Mouse (Mus musculus): ENCODE data around the gene Cul5. TPM values are rescaled to one million over a fixed set of nuclear protein-coding genes. Genes with fewer than 3 reads are reported as not detected.

The Cul5 gene
- polyA plus RNA-seq, 1 experiment from 2014 or later = 33.1 TPM

DNA sequence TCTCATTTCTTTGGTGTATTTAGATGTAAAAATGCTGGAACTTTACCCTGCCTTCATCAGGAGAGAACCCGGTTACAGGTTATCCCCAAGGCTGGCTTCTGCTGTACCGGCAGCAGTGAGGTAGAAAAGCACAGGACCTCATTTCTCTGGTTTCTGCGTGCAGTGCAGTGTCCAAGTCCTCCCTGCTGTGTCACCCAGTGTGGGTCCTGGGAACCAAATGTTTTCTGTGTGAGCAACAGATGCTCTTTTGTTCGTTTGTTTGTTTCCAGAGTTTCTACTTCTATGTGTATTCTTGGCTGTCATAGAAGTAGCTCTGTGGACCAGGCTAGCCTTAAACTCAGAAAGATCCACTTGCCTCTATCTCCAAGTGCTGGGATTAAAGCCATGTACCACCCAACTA, 87.9 kb downstream of the Cul5 start:
- H3K27ac ChIP-seq (ENCODE audit: low read length) = no peak overlapping the region
- no peaks in the 10 kb centered on the region for H3K27me3 ChIP-seq (ENCODE audit: insufficient read depth, low read length)
- no peak overlapping the region for H3K4me3 ChIP-seq (ENCODE audit: low read length)
- H3K4me1 ChIP-seq (ENCODE audit: insufficient read depth, low read length) = no peaks in the 10 kb centered on the region
- no peak overlapping the region for H3K9ac ChIP-seq (replicated peaks; ENCODE audit: low read length)
- 91% methylated on average over 4 of the region's 4 CpGs for WGBS
- ATAC-seq (ENCODE audit: low FRiP score, low TSS enrichment) = no peak
- peaks cover 49% of the 10 kb centered on the region for H3K36me3 ChIP-seq (ENCODE audit: insufficient read depth, low read length)
- H3K4me2 ChIP-seq (replicated peaks; ENCODE audit: low read depth, low read length) = no peak overlapping the region
- no peaks in the 10 kb centered on the region for H3K9me3 ChIP-seq (ENCODE audit: low read length)

DNA sequence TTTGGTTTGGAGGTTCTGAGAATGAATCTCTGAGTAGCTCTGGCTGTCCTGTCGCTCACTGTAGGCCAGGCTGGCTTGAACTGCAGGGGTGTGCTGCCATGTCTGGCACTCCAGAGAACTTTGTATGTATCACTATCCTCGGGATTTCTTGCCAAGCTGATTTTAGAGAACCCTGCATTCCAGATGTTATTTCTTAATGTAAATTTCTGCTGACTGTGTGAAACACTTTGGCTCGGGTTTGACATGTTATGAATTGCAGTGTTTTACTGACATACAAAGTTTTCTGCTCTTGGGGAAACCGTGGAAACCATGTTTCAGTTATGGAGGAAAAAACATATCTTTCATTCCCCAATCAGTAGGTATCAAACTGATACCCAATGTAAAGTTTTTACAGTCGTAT, 94.1 kb downstream of the Cul5 start:
- H3K27me3 ChIP-seq (ENCODE audit: insufficient read depth, low read length) = no peaks in the 10 kb centered on the region
- H3K36me3 ChIP-seq (ENCODE audit: insufficient read depth, low read length) = peaks cover 33% of the 10 kb centered on the region
- no peak overlapping the region for H3K4me3 ChIP-seq (ENCODE audit: low read length)
- 88% methylated on average over 5 of the region's 5 CpGs for WGBS
- H3K27ac ChIP-seq (ENCODE audit: low read length) = no peak overlapping the region
- H3K9me3 ChIP-seq (ENCODE audit: low read length) = no peaks in the 10 kb centered on the region
- no peaks in the 10 kb centered on the region for H3K4me1 ChIP-seq (ENCODE audit: insufficient read depth, low read length)
- ATAC-seq (ENCODE audit: low FRiP score, low TSS enrichment) = no peak
- no peak overlapping the region for H3K4me2 ChIP-seq (replicated peaks; ENCODE audit: low read depth, low read length)
- no peak overlapping the region for H3K9ac ChIP-seq (replicated peaks; ENCODE audit: low read length)

DNA sequence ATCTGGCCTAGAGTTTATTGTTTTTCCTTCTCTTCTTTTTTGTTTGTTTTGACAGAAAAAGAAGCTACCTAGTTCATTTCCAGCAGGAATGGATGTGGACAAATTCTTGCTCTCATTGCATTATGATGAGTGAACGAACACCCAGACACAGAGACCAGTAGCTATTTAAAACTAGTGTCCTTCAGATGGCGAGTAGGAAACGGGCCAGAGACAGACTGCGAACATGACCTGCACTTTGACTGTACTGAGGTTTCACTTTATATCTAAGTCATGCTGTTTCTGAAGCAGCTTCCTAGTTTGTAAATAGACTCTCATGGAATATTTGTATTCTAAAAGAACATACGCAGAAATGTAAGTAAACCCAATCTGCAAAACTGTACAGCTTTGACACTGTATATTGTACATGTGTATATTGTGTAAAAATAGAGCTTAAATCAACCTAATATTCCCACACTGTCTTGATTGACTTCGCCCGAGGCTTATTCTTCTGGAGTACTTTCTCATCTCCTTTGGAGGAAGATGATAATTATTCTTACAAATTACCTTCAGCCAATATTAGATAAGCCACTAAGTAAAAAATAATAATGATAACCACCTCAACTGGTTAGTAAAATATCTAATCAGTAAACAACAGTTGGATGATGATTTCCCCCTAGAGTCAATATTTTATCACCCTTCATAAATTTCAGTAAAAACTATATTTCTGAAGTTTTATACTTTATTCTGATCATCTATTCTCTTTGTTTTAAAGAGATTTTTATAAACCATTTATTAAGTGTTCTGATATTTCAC, 97.1 kb downstream of the Cul5 start:
- Histone ChIP-seq H3K4me3 (ENCODE audit: low read length) (no peak overlapping the region), H3K4me1 (ENCODE audit: insufficient read depth, low read length) (no peaks in the 10 kb centered on the region), H3K27ac (ENCODE audit: low read length) (no peak overlapping the region), H3K27me3 (ENCODE audit: insufficient read depth, low read length) (no peaks in the 10 kb centered on the region), H3K9me3 (ENCODE audit: low read length) (no peaks in the 10 kb centered on the region), H3K9ac (replicated peaks; ENCODE audit: low read length) (no peak overlapping the region), H3K4me2 (replicated peaks; ENCODE audit: low read depth, low read length) (no peak overlapping the region), H3K36me3 (ENCODE audit: insufficient read depth, low read length) (peaks cover 39% of the 10 kb centered on the region)
- ATAC-seq (ENCODE audit: low FRiP score, low TSS enrichment) = no peak
- WGBS = 91% methylated on average over 7 of the region's 7 CpGs

DNA sequence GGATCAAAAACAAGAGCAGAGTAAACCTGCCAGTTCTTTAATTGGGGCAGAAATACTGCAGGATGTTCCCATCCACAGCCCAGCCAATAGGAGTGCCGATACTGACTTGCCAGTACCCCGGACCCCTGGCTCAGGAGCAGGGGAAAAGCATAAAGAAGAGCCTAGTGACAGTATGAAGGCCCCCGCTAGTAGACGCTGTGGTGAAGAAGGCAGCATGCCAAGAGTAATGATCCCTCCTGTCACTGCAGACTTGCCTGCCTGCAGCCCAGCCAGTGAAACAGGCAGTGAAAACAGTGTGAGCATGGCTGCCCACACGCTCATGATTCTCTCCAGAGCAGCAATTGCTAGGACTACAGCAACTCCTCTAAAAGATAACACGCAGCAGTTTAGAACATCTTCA, 99.2 kb downstream of the Cul5 start:
- Histone ChIP-seq H3K4me3 (ENCODE audit: low read length) (no peak overlapping the region), H3K9ac (replicated peaks; ENCODE audit: low read length) (no peak overlapping the region), H3K27ac (ENCODE audit: low read length) (no peak overlapping the region), H3K4me2 (replicated peaks; ENCODE audit: low read depth, low read length) (no peak overlapping the region), H3K4me1 (ENCODE audit: insufficient read depth, low read length) (no peaks in the 10 kb centered on the region), H3K36me3 (ENCODE audit: insufficient read depth, low read length) (peaks cover 50% of the 10 kb centered on the region), H3K9me3 (ENCODE audit: low read length) (no peaks in the 10 kb centered on the region), H3K27me3 (ENCODE audit: insufficient read depth, low read length) (no peaks in the 10 kb centered on the region)
- ATAC-seq (ENCODE audit: low FRiP score, low TSS enrichment) = no peak
- 68% methylated on average over 6 of the region's 6 CpGs for WGBS

Other genes starting within 250 kb of the Cul5 start
- 13.1 and 16.8 TPM in 2 replicates for gene Atm, start 133.3 kb downstream of the Cul5 start, polyA plus RNA-seq (2015; fragmentation: Nextera tagmentation; extraction: Ambion mirVana)
- 19.0 and 20.5 TPM in 2 replicates for gene Npat, start 133.0 kb downstream of the Cul5 start, polyA plus RNA-seq (2015; fragmentation: Nextera tagmentation; extraction: Ambion mirVana)
- gene Acat1, start 59.6 kb downstream of the Cul5 start, polyA plus RNA-seq (2015; fragmentation: Nextera tagmentation; extraction: Ambion mirVana) = 120 and 126 TPM in 2 replicates
- gene Rab39, start 36.2 kb upstream of the Cul5 start, polyA plus RNA-seq (2015; fragmentation: Nextera tagmentation; extraction: Ambion mirVana) = 0.11 and 0.30 TPM in 2 replicates
- 20.1 and 20.4 TPM in 2 replicates for gene Slc35f2, start 101.5 kb upstream of the Cul5 start, polyA plus RNA-seq (2015; fragmentation: Nextera tagmentation; extraction: Ambion mirVana)
- gene Sln, start 180.2 kb upstream of the Cul5 start, polyA plus RNA-seq (2015; fragmentation: Nextera tagmentation; extraction: Ambion mirVana) = 4.5 TPM in 2 replicates